Mouse (Mus musculus): ENCODE measurements around the gene Kcnk13. TPM values are rescaled to one million over a fixed set of nuclear protein-coding genes. Genes with fewer than 3 reads are reported as not detected.

The Kcnk13 gene
- polyA plus RNA-seq, 1 experiment from 2014 or later: 3.6 TPM

- Histone ChIP-seq H3K27ac (ENCODE audit: low read depth) (no peak overlapping the region), H3K27me3 (ENCODE audit: insufficient read depth, low read length) (no peaks in the 10 kb centered on the region), H3K9me3 (ENCODE audit: low read depth, low read length) (no peaks in the 10 kb centered on the region), H3K4me3 (ENCODE audit: low read depth, low read length) (no peak overlapping the region), H3K4me2 (no peak overlapping the region), H3K4me1 (ENCODE audit: insufficient read depth) (0 out of 2 replicates have a peak, but pooled peaks cover 7% of the 10 kb centered on the region), H3K9ac (no peak overlapping the region), H3K36me3 (ENCODE audit: insufficient read depth) (peaks cover 20% of the 10 kb centered on the region; the same call in 1 of the 2 replicates)
- no peak for DNase-seq
- no peak for TF ChIP-seq CTCF (IDR thresholded peaks at IDR 0.05; ENCODE audit: low read depth)
- WGBS: 77% methylated on average over 8 of the region's 8 CpGs
- ATAC-seq (ENCODE audit: insufficient read depth): no peak
These were observed 21.9 kb upstream of the Kcnk13 start for GRCm38 (mm10) chr12:99942441-99942840.

- Histone ChIP-seq H3K27ac (ENCODE audit: low read depth) (no peak overlapping the region), H3K27me3 (ENCODE audit: insufficient read depth, low read length) (no peaks in the 10 kb centered on the region), H3K4me1 (ENCODE audit: insufficient read depth) (0 out of 2 replicates have a peak, but pooled peaks cover 4% of the 10 kb centered on the region), H3K4me2 (no peak overlapping the region), H3K4me3 (ENCODE audit: low read depth, low read length) (no peak overlapping the region), H3K9me3 (ENCODE audit: low read depth, low read length) (no peaks in the 10 kb centered on the region), H3K9ac (no peak overlapping the region), H3K36me3 (ENCODE audit: insufficient read depth) (peaks cover 15% of the 10 kb centered on the region; the same call in 1 of the 2 replicates)
- ATAC-seq (ENCODE audit: insufficient read depth): peak; percentile 42; the same call in 1 of the 2 replicates
- WGBS: 66% methylated on average over 7 of the region's 7 CpGs
- peak; percentile 72 for DNase-seq
- peak; percentile 71 for TF ChIP-seq CTCF (IDR thresholded peaks at IDR 0.05; ENCODE audit: low read depth)
These were observed 11.4 kb upstream of the Kcnk13 start for GRCm38 (mm10) chr12:99952928-99953327.

- Histone ChIP-seq H3K9ac (no peak overlapping the region), H3K9me3 (ENCODE audit: low read depth, low read length) (no peaks in the 10 kb centered on the region), H3K27me3 (ENCODE audit: insufficient read depth, low read length) (0 out of 2 replicates have a peak, but pooled peaks cover 9% of the 10 kb centered on the region), H3K4me3 (ENCODE audit: low read depth, low read length) (no peak overlapping the region), H3K36me3 (ENCODE audit: insufficient read depth) (0 out of 2 replicates have a peak, but pooled peaks cover 7% of the 10 kb centered on the region), H3K4me2 (no peak overlapping the region), H3K27ac (ENCODE audit: low read depth) (no peak overlapping the region), H3K4me1 (ENCODE audit: insufficient read depth) (0 out of 2 replicates have a peak, but pooled peaks cover 4% of the 10 kb centered on the region)
- DNase-seq (no peak), ATAC-seq (ENCODE audit: insufficient read depth) (no peak)
- WGBS: 76% methylated on average over 7 of the region's 7 CpGs
- no peak for TF ChIP-seq CTCF (IDR thresholded peaks at IDR 0.05; ENCODE audit: low read depth)
These were observed 7.9 kb upstream of the Kcnk13 start for GRCm38 (mm10) chr12:99956411-99956810.

GRCm38 (mm10) chr12:99958068-99959060 is 5.9 kb upstream of the Kcnk13 start:
- Histone ChIP-seq H3K27ac (ENCODE audit: low read depth) (no peak overlapping the region), H3K4me3 (ENCODE audit: low read depth, low read length) (no peak overlapping the region), H3K4me2 (no peak overlapping the region), H3K9me3 (ENCODE audit: low read depth, low read length) (no peaks in the 10 kb centered on the region), H3K9ac (no peak overlapping the region), H3K4me1 (ENCODE audit: insufficient read depth) (0 out of 2 replicates have a peak, but pooled peaks cover 4% of the 10 kb centered on the region), H3K36me3 (ENCODE audit: insufficient read depth) (no peaks in the 10 kb centered on the region), H3K27me3 (ENCODE audit: insufficient read depth, low read length) (peaks cover 15% of the 10 kb centered on the region; the same call in 1 of the 2 replicates)
- WGBS: 58% methylated on average over 9 of the region's 9 CpGs
- TF ChIP-seq CTCF (IDR thresholded peaks at IDR 0.05; ENCODE audit: low read depth): 0 out of 2 replicates have a peak, but pooled peaks have one; percentile 19
- DNase-seq (peak; percentile 53), ATAC-seq (ENCODE audit: insufficient read depth) (peak; percentile 43)

- DNase-seq: no peak
- Histone ChIP-seq H3K27ac (ENCODE audit: low read depth) (no peak overlapping the region), H3K9me3 (ENCODE audit: low read depth, low read length) (no peaks in the 10 kb centered on the region), H3K4me2 (no peak overlapping the region), H3K27me3 (ENCODE audit: insufficient read depth, low read length) (peaks cover 24% of the 10 kb centered on the region), H3K4me3 (ENCODE audit: low read depth, low read length) (no peak overlapping the region), H3K4me1 (ENCODE audit: insufficient read depth) (0 out of 2 replicates have a peak, but pooled peaks cover 4% of the 10 kb centered on the region), H3K9ac (no peak overlapping the region), H3K36me3 (ENCODE audit: insufficient read depth) (no peaks in the 10 kb centered on the region)
- TF ChIP-seq CTCF (IDR thresholded peaks at IDR 0.05; ENCODE audit: low read depth): no peak
- no peak for ATAC-seq (ENCODE audit: insufficient read depth)
These were observed 5.0 kb upstream of the Kcnk13 start for GRCm38 (mm10) chr12:99959291-99959690.

- no peak overlapping the region for H3K4me3 ChIP-seq (ENCODE audit: low read depth, low read length)
- H3K27me3 ChIP-seq (ENCODE audit: insufficient read depth, low read length): peaks cover 30% of the 10 kb centered on the region
- WGBS: 27% methylated on average over 10 of the region's 10 CpGs
- no peak overlapping the region for H3K4me2 ChIP-seq
- ATAC-seq (ENCODE audit: insufficient read depth): no peak
- TF ChIP-seq CTCF (IDR thresholded peaks at IDR 0.05; ENCODE audit: low read depth): no peak
- no peak for DNase-seq
- no peaks in the 10 kb centered on the region for H3K36me3 ChIP-seq (ENCODE audit: insufficient read depth)
- H3K4me1 ChIP-seq (ENCODE audit: insufficient read depth): peaks cover 6% of the 10 kb centered on the region; the same call in 1 of the 2 replicates
- H3K27ac ChIP-seq (ENCODE audit: low read depth): no peak overlapping the region
- H3K9ac ChIP-seq: no peak overlapping the region
- no peaks in the 10 kb centered on the region for H3K9me3 ChIP-seq (ENCODE audit: low read depth, low read length)
These were observed 4.4 kb upstream of the Kcnk13 start for GRCm38 (mm10) chr12:99959930-99960329.

GRCm38 (mm10) chr12:99960675-99961074 is 3.6 kb upstream of the Kcnk13 start:
- peaks cover 38% of the 10 kb centered on the region for H3K27me3 ChIP-seq (ENCODE audit: insufficient read depth, low read length)
- peaks cover 6% of the 10 kb centered on the region; the same call in 1 of the 2 replicates for H3K4me1 ChIP-seq (ENCODE audit: insufficient read depth)
- WGBS: 80% methylated on average over 7 of the region's 7 CpGs
- H3K27ac ChIP-seq (ENCODE audit: low read depth): no peak overlapping the region
- H3K4me2 ChIP-seq: no peak overlapping the region
- no peaks in the 10 kb centered on the region for H3K36me3 ChIP-seq (ENCODE audit: insufficient read depth)
- H3K9ac ChIP-seq: no peak overlapping the region
- ATAC-seq (ENCODE audit: insufficient read depth) (no peak), DNase-seq (no peak)
- no peaks in the 10 kb centered on the region for H3K9me3 ChIP-seq (ENCODE audit: low read depth, low read length)
- TF ChIP-seq CTCF (IDR thresholded peaks at IDR 0.05; ENCODE audit: low read depth): no peak
- H3K4me3 ChIP-seq (ENCODE audit: low read depth, low read length): no peak overlapping the region

Measured in lung, embryonic 14.5 days (tissue).